Comparison of ENCODE assay signal across 50 mouse cellular contexts in the genomic region with DNA sequence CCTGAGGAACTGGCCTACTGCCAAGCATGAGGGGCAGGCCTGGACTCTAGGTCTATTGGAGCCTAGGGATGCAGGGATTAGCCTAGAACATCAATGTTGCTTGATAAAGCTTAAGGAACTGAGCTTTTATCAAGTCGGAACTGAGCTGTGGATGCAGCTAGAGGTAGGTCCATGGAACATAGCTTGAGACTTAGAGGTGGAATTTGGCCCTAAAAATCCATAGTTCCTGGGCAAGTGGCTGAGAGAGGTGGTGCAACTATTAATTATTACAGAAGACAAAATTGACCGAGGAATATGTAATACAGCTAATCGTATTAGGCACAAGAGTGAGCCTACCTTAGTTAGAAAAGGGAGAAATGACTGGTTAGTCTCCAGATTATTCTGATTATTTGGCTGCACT. TPM values are rescaled to one million over a fixed set of nuclear protein-coding genes. Genes with fewer than 3 reads are reported as not detected.
"Had no signal": no experiment of that assay in that cellular context is flagged by ENCODE, and none has a peak within 500 bp of the region (broad histone marks: within the 10 kb centered on the region; RNA-seq: fewer than 3 reads in every experiment).

No protein-coding gene starts in this region.

- H3K27me3 ChIP-seq: heart, embryonic 12.5 days; heart, embryonic 13.5 days; heart, embryonic 15.5 days; hindbrain, embryonic 12.5 days; hindbrain, embryonic 13.5 days; hindbrain, embryonic 15.5 days; intestine, embryonic 15.5 days; kidney, embryonic 15.5 days had no signal

- H3K4me1 ChIP-seq: heart, embryonic 10.5 days; heart, embryonic 12.5 days; heart, embryonic 13.5 days; heart, embryonic 15.5 days; hindbrain, embryonic 10.5 days; hindbrain, embryonic 12.5 days; hindbrain, embryonic 13.5 days; hindbrain, embryonic 15.5 days; intestine, embryonic 15.5 days; kidney, embryonic 15.5 days had no signal

- DNase-seq: heart, postnatal 10 days; heart, postnatal 14 days; heart, postnatal 36 days; kidney, adult 11 months; kidney, adult 18-20 months; kidney, adult 2 months; kidney, adult 8-10 months; kidney, adult 9 months; kidney, postnatal 10 days; kidney, postnatal 14 days; kidney, postnatal 25 days; kidney, postnatal 36 days; kidney, postnatal 4 days; layer of hippocampus, adult 9-11 months; layer of hippocampus, postnatal 36 days had no signal

- H3K9ac ChIP-seq: heart, embryonic 12.5 days; heart, embryonic 13.5 days; heart, embryonic 15.5 days; hindbrain, embryonic 12.5 days; hindbrain, embryonic 13.5 days; hindbrain, embryonic 14.5 days; hindbrain, embryonic 15.5 days; intestine, embryonic 15.5 days; kidney, embryonic 15.5 days had no signal

- H3K4me3 ChIP-seq: heart, embryonic 10.5 days; heart, embryonic 12.5 days; heart, embryonic 13.5 days; heart, embryonic 15.5 days; hindbrain, embryonic 10.5 days; hindbrain, embryonic 12.5 days; hindbrain, embryonic 13.5 days; hindbrain, embryonic 15.5 days; intestine, embryonic 15.5 days; kidney, embryonic 15.5 days; layer of hippocampus, adult 2 months had no signal

- H3K27ac ChIP-seq: heart, embryonic 10.5 days; heart, embryonic 13.5 days; heart, embryonic 15.5 days; hindbrain, embryonic 10.5 days; hindbrain, embryonic 12.5 days; hindbrain, embryonic 13.5 days; hindbrain, embryonic 14.5 days; hindbrain, embryonic 15.5 days; hindbrain, postnatal 0 days; intestine, embryonic 15.5 days; kidney, embryonic 15.5 days; kidney, postnatal 0 days; layer of hippocampus, adult 2 months had no signal

- H3K9me3 ChIP-seq: heart, embryonic 10.5 days; heart, embryonic 12.5 days; heart, embryonic 13.5 days; heart, embryonic 15.5 days; hindbrain, embryonic 10.5 days; hindbrain, embryonic 12.5 days; hindbrain, embryonic 13.5 days; hindbrain, embryonic 15.5 days; intestine, embryonic 15.5 days; kidney, embryonic 15.5 days had no signal

- ATAC-seq: hindbrain, embryonic 16.5 days; hindbrain, postnatal 0 days; inflammation-experienced regulatory T-cells, adult 6 months; intestine, embryonic 15.5 days; intestine, embryonic 16.5 days; intestine, postnatal 0 days had no signal

- H3K4me2 ChIP-seq: heart, embryonic 11.5 days; heart, embryonic 12.5 days; heart, embryonic 13.5 days; heart, embryonic 15.5 days; hindbrain, embryonic 12.5 days; hindbrain, embryonic 13.5 days; hindbrain, embryonic 14.5 days; hindbrain, embryonic 15.5 days; intestine, embryonic 15.5 days; kidney, embryonic 15.5 days had no signal

- H3K36me3 ChIP-seq: heart, embryonic 10.5 days; heart, embryonic 12.5 days; heart, embryonic 13.5 days; heart, embryonic 15.5 days; hindbrain, embryonic 10.5 days; hindbrain, embryonic 12.5 days; hindbrain, embryonic 13.5 days; hindbrain, embryonic 15.5 days; intestine, embryonic 15.5 days; kidney, embryonic 15.5 days had no signal

RNA-seq across cellular contexts. Expression of a gene that starts 3.9 kb away (rescaled TPM):
- total RNA-seq: heart, adult 8-10 months; heart, postnatal 10 days; heart, postnatal 14 days; heart, postnatal 25 days; heart, postnatal 36 days; hematopoietic stem cell, adult 5-6 weeks; hindbrain, postnatal 0 days; layer of hippocampus, adult 18-20 months; layer of hippocampus, adult 2 months; layer of hippocampus, postnatal 10 days; layer of hippocampus, postnatal 14 days; layer of hippocampus, postnatal 25 days; layer of hippocampus, postnatal 36 days had no signal
- polyA plus RNA-seq: heart, embryonic 10.5 days; heart, embryonic 11.5 days; heart, embryonic 12.5 days; heart, embryonic 14.5 days; heart, embryonic 15.5 days; heart, postnatal 0 days; hindbrain, embryonic 10.5 days; hindbrain, embryonic 11.5 days; hindbrain, embryonic 12.5 days; hindbrain, embryonic 13.5 days; hindbrain, embryonic 14.5 days; hindbrain, embryonic 15.5 days; hindbrain, embryonic 16.5 days; hindbrain, postnatal 0 days; inflammation-experienced regulatory T-cells, adult 6 months; intestine, embryonic 14.5 days; intestine, postnatal 0 days; kidney, embryonic 14.5 days; kidney, embryonic 16.5 days; large intestine, adult 2 months had no signal

RNA-seq across cellular contexts. Expression of a gene that starts 9.7 kb away (rescaled TPM):
- total RNA-seq: heart, adult 8-10 months; heart, postnatal 10 days; heart, postnatal 14 days; heart, postnatal 25 days; heart, postnatal 36 days; hematopoietic stem cell, adult 5-6 weeks; layer of hippocampus, adult 18-20 months; layer of hippocampus, adult 2 months; layer of hippocampus, postnatal 14 days; layer of hippocampus, postnatal 36 days had no signal
- polyA plus RNA-seq: heart, embryonic 10.5 days; heart, embryonic 11.5 days; heart, embryonic 12.5 days; heart, embryonic 13.5 days; heart, embryonic 14.5 days; heart, embryonic 15.5 days; heart, embryonic 16.5 days; heart, postnatal 0 days; hindbrain, embryonic 10.5 days; hindbrain, embryonic 11.5 days; hindbrain, embryonic 12.5 days; hindbrain, embryonic 13.5 days; hindbrain, embryonic 14.5 days; intestine, embryonic 14.5 days; intestine, postnatal 0 days had no signal

RNA-seq across cellular contexts. Expression of a gene that starts 42.5 kb away (rescaled TPM):
- total RNA-seq: heart, adult 8-10 months; heart, postnatal 10 days; heart, postnatal 14 days; heart, postnatal 25 days; heart, postnatal 36 days; hematopoietic stem cell, adult 5-6 weeks; hindbrain, postnatal 0 days; layer of hippocampus, adult 18-20 months; layer of hippocampus, adult 2 months; layer of hippocampus, adult 8-10 months; layer of hippocampus, postnatal 10 days; layer of hippocampus, postnatal 14 days; layer of hippocampus, postnatal 25 days; layer of hippocampus, postnatal 36 days had no signal
- polyA plus RNA-seq: heart, embryonic 10.5 days; heart, embryonic 11.5 days; heart, embryonic 12.5 days; heart, embryonic 14.5 days; heart, embryonic 15.5 days; heart, embryonic 16.5 days; heart, postnatal 0 days; hindbrain, embryonic 10.5 days; hindbrain, embryonic 11.5 days; hindbrain, embryonic 12.5 days; hindbrain, embryonic 13.5 days; hindbrain, embryonic 14.5 days; hindbrain, embryonic 15.5 days; hindbrain, embryonic 16.5 days; hindbrain, postnatal 0 days; inflammation-experienced regulatory T-cells, adult 6 months; intestine, embryonic 14.5 days; intestine, postnatal 0 days; kidney, adult 2 months; kidney, embryonic 14.5 days; kidney, postnatal 0 days; large intestine, adult 2 months had no signal
